Mouse (Mus musculus) gastrocnemius, adult 18-20 months (tissue): ENCODE measurements around the gene Slc6a19. TPM values are rescaled to one million over a fixed set of nuclear protein-coding genes. Genes with fewer than 3 reads are reported as not detected.
A peak's percentile ranks its signal among the peaks of the same experiment; 100 is the strongest.
"Not testable (repeated sequence)": the region's sequence is repeated elsewhere in the genome, so short reads cannot be mapped to it uniquely, and the experiment has no call there.

ENCODE experiments used
- DNase-seq: peaks from one replicate; pipeline ENCODE4 v3.0.0; 2021; ENCODE audit warnings: low spot score
- long read RNA-seq, 2 experiments: library from polyadenylated mRNA; stranded (forward); transcript quantifications; one replicate each; pipeline ENCODE4 v2.0.0; 2021
- total RNA-seq, 2 experiments: library from RNA; stranded (reverse); gene quantifications; 2 replicates each; pipeline ENCODE4 v1.2.3; 2021

The Slc6a19 gene
- total RNA-seq, result under 1 TPM in 1 of 2 experiments, not detected in 1; 0.05 TPM
- long read RNA-seq, experiment 1, result 0 reads
- long read RNA-seq, experiment 2, result 0 reads

- DNase-seq, result no peak
Observed at GRCm38 (mm10) chr13:73704694-73705325, at the start of gene Slc6a19. TSS of gene Slc6a19 (minus strand) at chr13:73704865.

DNA sequence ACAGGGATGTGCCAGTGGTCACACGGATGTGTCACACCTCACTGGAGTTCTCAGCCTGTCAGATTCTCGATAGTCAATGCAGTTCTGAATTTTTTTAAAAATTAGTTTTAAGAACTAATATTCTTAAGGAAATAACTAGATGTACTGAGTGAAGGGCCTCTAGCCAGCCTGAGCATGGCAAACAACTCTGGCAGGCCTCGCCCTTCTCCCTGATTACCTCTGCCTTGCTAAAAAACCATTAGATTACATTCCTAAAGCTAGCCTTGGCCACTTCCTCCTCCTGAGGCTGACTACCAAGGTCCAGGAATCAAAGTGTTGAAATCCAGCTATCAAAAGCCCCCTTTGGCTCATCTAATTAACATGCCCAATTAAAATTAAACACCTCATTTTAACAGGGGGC lies 46.6 kb upstream of the Slc6a19 start:
- no peak for DNase-seq

DNA sequence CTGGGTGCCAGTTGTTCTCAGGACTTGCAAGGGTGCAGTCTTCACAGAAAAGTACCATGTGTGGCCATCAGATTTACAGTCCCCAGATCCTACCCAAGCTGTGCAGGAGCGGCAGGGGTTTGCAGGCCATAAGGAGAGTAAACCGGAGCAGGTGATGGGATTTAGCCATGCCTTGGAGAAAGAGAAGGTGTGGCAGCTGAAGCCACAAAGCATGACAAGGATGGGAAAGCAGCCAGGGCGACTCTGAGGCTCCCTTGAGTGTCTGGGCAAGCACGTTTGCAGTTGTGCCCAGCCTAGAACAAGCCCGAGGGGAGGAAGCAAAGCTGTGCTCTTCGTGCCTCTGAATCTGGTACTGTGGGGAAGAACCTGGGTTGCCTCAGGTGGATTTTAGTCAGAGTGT lies 45.8 kb upstream of the Slc6a19 start:
- no peak for DNase-seq

GRCm38 (mm10) chr13:73748663-73749440 lies 44.2 kb upstream of the Slc6a19 start:
- DNase-seq, result no peak

- DNase-seq, result no peak
Observed at GRCm38 (mm10) chr13:73743662-73744061, 39.0 kb upstream of the Slc6a19 start.

DNA sequence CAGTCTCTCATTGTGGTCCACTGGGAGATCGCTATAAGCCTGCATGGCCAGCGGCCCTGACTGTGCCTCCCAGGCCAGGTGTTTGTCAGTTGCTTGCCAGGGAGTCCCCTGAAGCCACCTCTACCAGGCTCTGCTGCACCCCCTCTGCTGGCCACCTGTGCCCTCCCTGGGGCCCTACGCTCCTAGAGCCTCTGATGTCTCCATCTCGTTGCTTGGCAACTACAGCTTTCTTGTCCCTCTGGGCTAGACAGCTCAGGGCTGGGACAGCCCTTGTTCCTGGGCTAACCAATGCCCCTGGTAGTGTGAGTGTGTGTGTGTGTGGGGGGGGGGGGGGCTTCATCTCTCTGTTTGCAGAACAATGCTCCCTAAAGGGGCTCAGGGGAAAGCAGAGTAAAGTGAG lies 38.3 kb upstream of the Slc6a19 start:
- no peak for DNase-seq

DNA sequence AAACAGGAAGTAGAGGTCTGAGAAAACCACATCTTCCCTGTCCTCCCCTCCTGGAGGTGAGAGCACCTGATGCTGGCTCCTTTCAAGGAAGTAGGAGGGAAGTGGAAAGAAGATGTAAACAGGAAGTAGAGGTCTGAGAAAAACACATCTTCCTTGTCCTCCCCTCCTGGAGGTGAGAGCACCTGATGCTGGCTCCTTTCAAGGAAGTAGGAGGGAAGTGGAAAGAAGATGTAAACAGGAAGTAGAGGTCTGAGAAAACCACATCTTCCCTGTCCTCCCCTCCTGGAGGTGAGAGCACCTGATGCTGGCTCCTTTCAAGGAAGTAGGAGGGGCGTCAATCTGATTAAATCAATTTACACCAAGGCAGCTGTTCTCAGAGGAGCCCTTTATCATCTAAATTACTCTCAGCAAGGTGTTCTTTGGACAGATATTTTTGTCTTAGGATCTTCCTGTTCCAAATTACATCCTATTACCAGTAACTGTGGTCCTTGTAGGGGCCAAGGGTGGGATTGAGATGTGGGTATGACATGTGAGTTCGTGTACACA lies 35.8 kb upstream of the Slc6a19 start:
- DNase-seq, result not testable (repeated sequence)

DNA sequence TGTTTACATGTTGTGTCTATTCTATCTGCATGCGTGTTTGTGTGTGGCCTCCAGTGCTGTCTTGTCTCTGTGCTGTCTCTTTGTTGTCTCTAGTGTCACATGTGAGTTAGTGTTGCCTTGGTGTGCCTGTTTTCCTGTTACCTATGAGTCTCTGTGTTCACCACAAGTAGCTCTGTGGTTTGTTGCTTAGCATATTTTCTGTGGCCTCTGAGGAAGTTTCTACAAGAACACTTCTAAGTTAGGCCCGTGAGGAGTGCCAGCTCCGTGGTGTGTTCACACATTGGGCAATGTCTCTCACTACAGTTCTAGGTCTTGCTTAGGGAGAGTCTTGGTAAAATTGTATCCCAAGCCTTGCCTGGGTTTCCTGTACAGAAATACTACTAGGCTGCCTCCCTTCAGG lies 32.3 kb upstream of the Slc6a19 start:
- no peak for DNase-seq

GRCm38 (mm10) chr13:73735928-73736327 lies 31.3 kb upstream of the Slc6a19 start:
- no peak for DNase-seq

DNA sequence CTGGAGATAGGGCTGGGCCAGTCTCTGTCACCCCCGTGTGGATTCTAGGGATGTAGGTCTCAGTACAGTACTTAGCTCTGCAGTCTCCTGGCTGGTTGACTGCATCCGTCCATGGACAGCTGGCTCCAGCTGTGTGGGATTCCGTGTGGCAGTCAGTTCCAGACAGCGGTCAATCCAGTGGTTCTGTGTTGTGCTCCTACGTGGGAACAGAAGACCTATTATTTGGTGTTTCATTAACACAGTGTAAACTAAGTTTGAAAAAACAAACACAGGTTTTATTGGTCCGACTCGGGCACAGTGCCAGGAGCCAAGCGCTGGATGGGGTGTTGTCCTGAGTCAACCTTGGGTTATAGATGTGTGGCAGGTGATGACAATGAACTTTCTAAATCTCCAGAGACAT lies 30.6 kb upstream of the Slc6a19 start:
- no peak for DNase-seq

GRCm38 (mm10) chr13:73734379-73734778 lies 29.7 kb upstream of the Slc6a19 start:
- no peak for DNase-seq

GRCm38 (mm10) chr13:73732742-73733700 lies 28.4 kb upstream of the Slc6a19 start, which contains the start of gene Slc12a7:
TSS of gene Slc12a7 (plus strand) at chr13:73733094.
- no peak for DNase-seq

GRCm38 (mm10) chr13:73732235-73732634 lies 27.6 kb upstream of the Slc6a19 start:
- DNase-seq, result no peak

DNA sequence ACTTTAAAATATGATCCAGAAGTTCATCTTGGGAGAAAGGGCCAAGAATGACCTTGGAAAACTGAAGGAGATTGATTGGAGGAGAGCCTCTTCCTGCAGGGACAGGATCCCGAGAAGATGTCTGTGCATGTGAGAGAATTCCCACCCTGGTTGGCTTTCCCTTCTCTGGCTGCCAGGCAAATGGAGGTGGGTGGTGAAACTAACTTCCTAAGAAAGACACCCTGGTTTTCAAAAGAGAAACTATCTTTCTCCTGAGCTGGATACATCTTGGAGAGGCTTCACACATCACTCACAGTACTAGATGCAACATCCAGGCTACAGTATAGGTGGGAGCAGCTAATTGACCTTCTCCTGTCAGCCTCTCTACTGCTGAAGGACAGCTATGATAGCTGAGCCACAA lies 26.2 kb upstream of the Slc6a19 start:
- DNase-seq, result no peak

DNA sequence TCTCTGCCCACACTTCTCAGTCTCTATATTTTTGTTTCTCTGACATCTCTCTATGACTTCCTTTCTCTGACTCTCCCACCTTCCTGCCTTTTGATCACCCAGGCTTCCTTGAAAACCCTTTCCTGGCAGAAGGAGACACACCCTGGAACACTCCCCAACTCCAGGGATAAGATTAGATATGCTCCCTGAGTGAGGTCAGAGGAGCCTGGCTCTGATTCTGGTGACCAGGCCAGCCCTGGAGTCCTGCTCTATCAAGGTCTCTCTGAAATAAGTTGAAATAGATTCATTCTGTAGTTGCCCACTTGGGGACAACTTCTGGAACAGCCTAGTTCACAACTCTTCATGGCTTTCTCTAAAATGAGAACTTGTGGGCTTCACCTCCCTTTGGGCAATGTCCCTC lies 24.0 kb upstream of the Slc6a19 start:
- DNase-seq, result no peak

DNA sequence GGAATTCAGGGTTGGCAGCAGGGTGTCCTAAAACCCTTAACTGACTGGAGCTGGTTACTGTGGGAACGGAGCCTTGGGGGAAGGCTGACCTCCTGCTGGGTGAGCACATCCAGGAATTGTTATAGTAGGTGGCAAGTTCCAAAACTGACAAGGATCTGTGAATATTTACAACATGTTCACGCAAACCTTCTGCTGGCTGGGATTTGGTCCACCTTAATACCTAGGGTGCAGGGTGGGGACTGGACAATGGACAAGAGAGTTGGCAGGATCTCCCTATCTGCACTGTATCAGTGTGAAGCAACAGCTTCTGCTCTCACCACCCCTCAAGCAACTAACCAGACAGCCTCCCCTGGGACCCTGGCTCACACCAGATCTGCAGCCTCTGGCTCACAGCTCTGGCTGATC lies 23.0 kb upstream of the Slc6a19 start:
- DNase-seq, result peak; percentile 32

DNA sequence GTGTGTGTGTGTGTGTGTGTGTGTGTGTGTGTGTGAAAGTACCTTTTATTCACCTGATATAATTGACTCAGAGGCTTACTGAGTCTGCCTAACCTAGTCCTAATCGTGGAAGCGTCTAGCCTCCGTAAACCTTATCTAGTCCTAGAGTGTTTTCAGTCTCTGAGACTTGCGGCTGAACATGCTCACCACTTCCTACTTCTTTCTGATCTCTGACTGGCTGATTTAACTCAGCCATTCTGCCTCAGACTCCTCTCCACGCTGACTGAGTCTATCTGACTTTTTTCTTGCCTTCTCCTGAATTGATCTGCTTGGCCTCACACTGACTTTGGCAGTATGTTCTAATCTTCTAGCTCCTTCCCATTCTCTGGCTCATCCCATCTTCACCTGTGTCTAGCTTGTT lies 20.6 kb upstream of the Slc6a19 start:
- DNase-seq, result no peak

GRCm38 (mm10) chr13:73723081-73723668 lies 18.5 kb upstream of the Slc6a19 start:
- peak; percentile 18 for DNase-seq

DNA sequence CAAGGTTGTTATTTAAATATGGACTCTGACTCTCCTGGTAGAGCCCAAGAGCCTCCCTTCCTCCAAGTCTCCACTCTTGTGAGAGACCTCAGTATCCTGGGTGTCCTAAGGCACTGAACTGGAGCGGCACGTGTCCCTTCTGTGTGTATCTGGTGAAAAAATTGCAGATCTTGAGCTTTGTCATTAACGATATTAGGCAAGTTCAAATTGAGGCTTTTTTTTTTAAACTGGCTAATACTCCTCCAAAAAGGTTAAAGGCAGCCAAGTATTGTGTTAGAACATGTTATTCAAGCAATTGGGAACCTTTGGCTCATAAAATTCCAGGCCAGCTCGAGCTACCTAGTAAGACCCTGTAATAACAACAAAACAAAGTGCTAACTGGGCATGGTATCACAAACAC lies 15.6 kb upstream of the Slc6a19 start:
- DNase-seq, result no peak

- peak; percentile 81 for DNase-seq
Observed at GRCm38 (mm10) chr13:73718225-73718624, 13.6 kb upstream of the Slc6a19 start.

DNA sequence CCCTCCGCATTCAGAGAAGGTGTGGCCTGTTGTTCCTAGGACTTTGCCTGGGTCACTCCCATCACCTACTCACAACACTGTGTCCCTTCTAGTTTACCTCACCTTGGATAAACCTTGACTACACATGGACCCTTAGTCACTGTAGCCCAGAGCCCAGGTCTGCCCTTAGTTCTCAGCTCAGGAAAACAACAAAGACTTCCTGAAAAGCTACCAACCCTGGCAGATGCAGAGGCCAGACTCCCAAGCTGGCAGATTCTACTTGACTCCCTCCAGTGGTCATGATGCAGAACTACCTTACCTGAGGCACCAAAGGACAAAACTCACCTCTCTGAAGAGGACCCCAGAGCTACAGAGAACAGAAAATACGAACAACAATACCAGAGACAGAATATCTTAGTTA lies 9.4 kb upstream of the Slc6a19 start:
- no peak for DNase-seq
